Mouse (Mus musculus) midbrain, embryonic 13.5 days (tissue): Measurements from ENCODE around the gene Fam53b. TPM values are rescaled to one million over a fixed set of nuclear protein-coding genes. Genes with fewer than 3 reads are reported as not detected.

Source experiments
- ATAC-seq: fragments of 200-750 bp; cut with Nextera tagmentation; 2 replicates; pipeline ENCODE4 v1.8.0; 2017; ENCODE audit warnings: mild to moderate bottlenecking, moderate TSS enrichment, moderate library complexity
- H3K27ac ChIP-seq: fragments of 300-500 bp; sonication (generic); 2 replicates; pipeline ENCODE4 v1.5.1; 2015; ENCODE audit warnings: inconsistent platforms, mild to moderate bottlenecking, moderate library complexity
- H3K27me3 ChIP-seq: fragments of 300-500 bp; sonication (generic); 2 replicates; pipeline ENCODE4 v1.6.1; 2015; ENCODE audit warnings: mild to moderate bottlenecking, inconsistent platforms
- H3K36me3 ChIP-seq: fragments of 300-500 bp; sonication (generic); 2 replicates; pipeline ENCODE4 v1.6.1; 2015; ENCODE audit warnings: mild to moderate bottlenecking, inconsistent platforms
- H3K4me1 ChIP-seq: fragments of 300-500 bp; sonication (generic); replicated peaks from 2 replicates; pipeline ENCODE4 v1.6.1; 2015; ENCODE audit warnings: inconsistent platforms
- H3K4me2 ChIP-seq: fragments of 300-500 bp; sonication (generic); replicated peaks from 2 replicates; pipeline ENCODE4 v1.6.1; 2015; ENCODE audit warnings: moderate library complexity, mild to moderate bottlenecking, inconsistent platforms
- H3K4me3 ChIP-seq: fragments of 300-500 bp; sonication (generic); replicated peaks from 2 replicates; pipeline ENCODE4 v1.5.1; 2015; ENCODE audit warnings: mild to moderate bottlenecking, inconsistent platforms
- H3K9ac ChIP-seq: fragments of 300-500 bp; sonication (generic); replicated peaks from 2 replicates; pipeline ENCODE4 v1.6.1; 2015; ENCODE audit warnings: mild to moderate bottlenecking, inconsistent platforms
- H3K9me3 ChIP-seq: fragments of 300-500 bp; sonication (generic); 2 replicates; pipeline ENCODE4 v1.6.1; 2016; ENCODE audit warnings: mild to moderate bottlenecking, inconsistent platforms
- WGBS: fragments of 180-500 bp; shearing (Covaris S2); methylation state at CpG from one replicate; pipeline ENCODE4 v1.1.7; 2015; 5-methylcytosine and 5-hydroxymethylcytosine counted together
- polyA plus RNA-seq: library from polyadenylated mRNA; unstranded; fragments of >200 nt; fragmentation: Nextera tagmentation; extraction: Ambion mirVana; gene quantifications from 2 replicates; pipeline ENCODE4 v1.2.1, GENCODE M21; 2015

Fam53b gene
- polyA plus RNA-seq, 1 experiment from 2014 or later = 23.4 TPM

- Histone ChIP-seq H3K4me1 (peaks cover 9% of the 10 kb centered on the region), H3K4me2 (no peak overlapping the region), H3K4me3 (no peak overlapping the region), H3K27me3 (no peaks in the 10 kb centered on the region), H3K36me3 (peaks cover 46% of the 10 kb centered on the region), H3K27ac (peak overlapping the region; percentile 49; the same call in 1 of the 2 replicates), H3K9ac (no peak overlapping the region), H3K9me3 (no peaks in the 10 kb centered on the region)
- 94% methylated on average over 6 of the region's 6 CpGs for WGBS
- ATAC-seq = no peak
These were observed 53.0 kb downstream of the Fam53b start for GRCm38 (mm10) chr7:132760589-132761180.

DNA sequence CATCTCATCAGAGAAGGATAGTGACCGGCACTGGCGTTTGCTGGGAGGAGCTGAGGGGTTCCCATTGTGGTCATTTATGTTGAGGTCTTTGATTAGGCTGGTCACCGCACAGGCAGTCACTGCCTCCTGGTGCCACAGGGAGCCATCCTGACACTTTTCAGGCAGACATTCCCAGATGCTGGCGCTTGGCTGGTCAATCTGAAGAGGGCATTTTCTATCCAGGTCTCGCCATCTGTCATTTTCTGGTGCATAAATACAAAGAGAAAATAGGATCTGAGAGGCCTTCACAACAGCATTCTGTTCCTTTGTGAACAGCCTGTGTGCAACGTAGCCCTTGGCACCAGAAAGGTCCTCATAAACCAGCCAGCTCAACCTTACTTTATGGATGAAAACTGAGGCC is 53.8 kb downstream of the Fam53b start:
- 69% methylated on average over 6 of the region's 6 CpGs for WGBS

GRCm38 (mm10) chr7:132759405-132759891 is 54.2 kb downstream of the Fam53b start:
- H3K27ac ChIP-seq = peak overlapping the region; percentile 45; the same call in 1 of the 2 replicates
- peak; percentile 48; the same call in 1 of the 2 replicates for ATAC-seq
- peaks cover 45% of the 10 kb centered on the region for H3K36me3 ChIP-seq

More for the DNA sequence above, 53.8 kb downstream of the Fam53b start:
- Histone ChIP-seq H3K9me3 (no peaks in the 10 kb centered on the region), H3K4me3 (no peak overlapping the region), H3K36me3 (peaks cover 46% of the 10 kb centered on the region), H3K9ac (no peak overlapping the region), H3K27ac (peak overlapping the region; percentile 49), H3K27me3 (no peaks in the 10 kb centered on the region), H3K4me1 (peaks cover 5% of the 10 kb centered on the region), H3K4me2 (no peak overlapping the region)
- no peak for ATAC-seq

GRCm38 (mm10) chr7:132758875-132759274 is 54.8 kb downstream of the Fam53b start:
- no peak overlapping the region for H3K9ac ChIP-seq
- no peak overlapping the region for H3K27ac ChIP-seq
- H3K36me3 ChIP-seq = peaks cover 41% of the 10 kb centered on the region
- H3K4me1 ChIP-seq = peaks cover 16% of the 10 kb centered on the region
- 65% methylated on average over 5 of the region's 5 CpGs for WGBS
- H3K9me3 ChIP-seq = no peaks in the 10 kb centered on the region
- no peak overlapping the region for H3K4me3 ChIP-seq
- H3K4me2 ChIP-seq = no peak overlapping the region
- H3K27me3 ChIP-seq = no peaks in the 10 kb centered on the region
- no peak for ATAC-seq

More at GRCm38 (mm10) chr7:132759405-132759891, 54.2 kb downstream of the Fam53b start:
- WGBS = 92% methylated on average over 22 of the region's 22 CpGs
- no peak overlapping the region for H3K4me2 ChIP-seq
- no peak overlapping the region for H3K9ac ChIP-seq
- no peaks in the 10 kb centered on the region for H3K27me3 ChIP-seq
- H3K4me1 ChIP-seq = peaks cover 10% of the 10 kb centered on the region
- H3K9me3 ChIP-seq = no peaks in the 10 kb centered on the region
- no peak overlapping the region for H3K4me3 ChIP-seq

DNA sequence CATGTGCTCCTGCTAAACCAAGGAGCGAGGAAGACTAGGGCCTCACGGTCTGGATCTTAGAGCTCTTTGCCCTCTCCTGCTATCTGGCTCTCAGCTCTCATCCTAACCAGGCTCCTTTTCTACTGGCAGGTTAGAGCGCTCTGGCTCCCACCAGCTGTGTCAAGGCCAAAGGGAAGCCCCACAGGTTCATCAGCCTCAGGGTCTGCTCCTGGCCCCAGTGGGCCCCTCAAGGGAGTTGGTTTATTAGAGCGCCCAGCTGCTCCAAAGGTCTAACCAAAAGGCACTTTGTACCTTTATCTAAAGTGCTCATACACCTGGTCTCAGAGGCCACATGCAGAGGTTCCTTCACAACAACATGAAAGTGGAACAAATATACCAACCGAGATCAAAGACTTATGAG is 57.4 kb downstream of the Fam53b start:
- Histone ChIP-seq H3K4me3 (no peak overlapping the region), H3K9me3 (no peaks in the 10 kb centered on the region), H3K27me3 (no peaks in the 10 kb centered on the region), H3K27ac (no peak overlapping the region), H3K9ac (no peak overlapping the region), H3K4me1 (peaks cover 21% of the 10 kb centered on the region), H3K4me2 (no peak overlapping the region), H3K36me3 (peaks cover 36% of the 10 kb centered on the region)
- ATAC-seq = no peak
- 95% methylated on average over 5 of the region's 5 CpGs for WGBS

DNA sequence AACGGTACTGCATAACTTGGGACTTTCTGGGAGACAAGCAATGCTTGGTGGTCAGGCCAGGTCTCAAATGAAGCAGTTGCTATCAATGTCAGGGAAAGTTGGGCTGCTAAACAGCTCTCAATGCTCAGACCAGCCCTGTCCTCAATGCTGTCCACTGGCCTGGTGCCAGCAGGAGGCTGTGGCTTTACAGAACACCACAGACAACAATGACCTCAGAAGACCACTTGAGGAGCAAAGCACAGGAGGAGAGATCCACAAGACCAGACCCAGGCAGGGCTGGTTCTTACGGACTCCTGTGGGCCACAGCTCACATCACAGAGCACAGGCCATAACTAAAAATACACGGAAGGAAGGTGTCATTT is 59.3 kb downstream of the Fam53b start:
- Histone ChIP-seq H3K9ac (no peak overlapping the region), H3K36me3 (peaks cover 37% of the 10 kb centered on the region), H3K4me2 (no peak overlapping the region), H3K27me3 (no peaks in the 10 kb centered on the region), H3K27ac (0 out of 2 replicates have a peak overlapping the region, but pooled peaks have one; percentile 8), H3K9me3 (no peaks in the 10 kb centered on the region), H3K4me3 (no peak overlapping the region), H3K4me1 (peaks cover 17% of the 10 kb centered on the region)
- no peak for ATAC-seq
- 76% methylated on average over 3 of the region's 3 CpGs for WGBS

- Histone ChIP-seq H3K27me3 (no peaks in the 10 kb centered on the region), H3K4me3 (no peak overlapping the region), H3K27ac (0 out of 2 replicates have a peak overlapping the region, but pooled peaks have one; percentile 8), H3K4me2 (no peak overlapping the region), H3K36me3 (peaks cover 33% of the 10 kb centered on the region), H3K9ac (no peak overlapping the region), H3K4me1 (peaks cover 17% of the 10 kb centered on the region), H3K9me3 (no peaks in the 10 kb centered on the region)
- 77% methylated on average over 4 of the region's 4 CpGs for WGBS
- no peak for ATAC-seq
These were observed 59.9 kb downstream of the Fam53b start for GRCm38 (mm10) chr7:132753518-132754388.

GRCm38 (mm10) chr7:132751716-132752115 is 62.0 kb downstream of the Fam53b start:
- Histone ChIP-seq H3K36me3 (peaks cover 16% of the 10 kb centered on the region), H3K27me3 (no peaks in the 10 kb centered on the region), H3K27ac (no peak overlapping the region), H3K4me3 (no peak overlapping the region), H3K4me1 (peaks cover 17% of the 10 kb centered on the region), H3K9ac (no peak overlapping the region), H3K4me2 (no peak overlapping the region), H3K9me3 (no peaks in the 10 kb centered on the region)
- 78% methylated on average over 2 of the region's 2 CpGs for WGBS
- no peak for ATAC-seq

GRCm38 (mm10) chr7:132749504-132749903 is 64.2 kb downstream of the Fam53b start:
- WGBS = 95% methylated on average over 11 of the region's 11 CpGs

GRCm38 (mm10) chr7:132748076-132748769 is 65.5 kb downstream of the Fam53b start:
- no peaks in the 10 kb centered on the region for H3K27me3 ChIP-seq
- 91% methylated on average over 3 of the region's 3 CpGs for WGBS
- H3K27ac ChIP-seq = no peak overlapping the region
- H3K4me1 ChIP-seq = no peaks in the 10 kb centered on the region
- no peak overlapping the region for H3K4me3 ChIP-seq
- H3K36me3 ChIP-seq = peaks cover 18% of the 10 kb centered on the region
- H3K9me3 ChIP-seq = no peaks in the 10 kb centered on the region
- ATAC-seq = no peak
- H3K9ac ChIP-seq = no peak overlapping the region
- H3K4me2 ChIP-seq = no peak overlapping the region

More at GRCm38 (mm10) chr7:132749504-132749903, 64.2 kb downstream of the Fam53b start:
- H3K4me2 ChIP-seq = no peak overlapping the region
- H3K9me3 ChIP-seq = no peaks in the 10 kb centered on the region
- H3K4me1 ChIP-seq = peaks cover 11% of the 10 kb centered on the region
- no peak overlapping the region for H3K4me3 ChIP-seq
- peaks cover 18% of the 10 kb centered on the region for H3K36me3 ChIP-seq
- ATAC-seq = no peak
- no peak overlapping the region for H3K9ac ChIP-seq
- no peak overlapping the region for H3K27ac ChIP-seq
- no peaks in the 10 kb centered on the region for H3K27me3 ChIP-seq

- H3K36me3 ChIP-seq = peaks cover 18% of the 10 kb centered on the region
- H3K9ac ChIP-seq = no peak overlapping the region
- WGBS = 90% methylated on average over 6 of the region's 6 CpGs
- no peaks in the 10 kb centered on the region for H3K27me3 ChIP-seq
- no peak for ATAC-seq
- no peak overlapping the region for H3K4me2 ChIP-seq
- H3K27ac ChIP-seq = no peak overlapping the region
- no peak overlapping the region for H3K4me3 ChIP-seq
- H3K9me3 ChIP-seq = no peaks in the 10 kb centered on the region
- H3K4me1 ChIP-seq = no peaks in the 10 kb centered on the region
These were observed 66.6 kb downstream of the Fam53b start for GRCm38 (mm10) chr7:132747096-132747495.

DNA sequence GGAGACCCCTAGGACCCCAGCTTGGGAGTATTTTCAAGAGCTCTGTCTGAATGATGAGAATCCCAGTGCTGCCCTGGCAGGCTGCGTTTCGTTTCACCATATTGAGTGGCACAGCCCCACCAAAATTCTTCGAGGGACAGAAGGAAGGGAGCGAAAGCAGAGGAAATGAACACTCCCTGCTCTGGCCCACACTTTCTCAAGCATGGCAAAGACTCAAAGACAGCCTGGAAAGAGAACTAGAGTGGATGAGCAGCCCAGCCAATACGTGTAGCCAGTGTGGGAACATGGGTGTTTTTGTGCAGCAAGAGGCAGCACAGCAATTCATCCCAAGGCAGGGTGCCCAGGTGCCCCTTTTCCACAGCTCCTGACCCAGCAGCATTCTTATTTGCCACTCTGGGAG is 70.8 kb downstream of the Fam53b start:
- peaks cover 12% of the 10 kb centered on the region for H3K36me3 ChIP-seq
- H3K9ac ChIP-seq = no peak overlapping the region
- H3K4me1 ChIP-seq = no peaks in the 10 kb centered on the region
- H3K27me3 ChIP-seq = no peaks in the 10 kb centered on the region
- H3K4me3 ChIP-seq = no peak overlapping the region
- 90% methylated on average over 5 of the region's 5 CpGs for WGBS
- no peak overlapping the region for H3K27ac ChIP-seq
- no peak overlapping the region for H3K4me2 ChIP-seq
- no peak for ATAC-seq
- H3K9me3 ChIP-seq = no peaks in the 10 kb centered on the region
